Mouse (Mus musculus): ENCODE results near the gene Nhp2. TPM values are rescaled to one million over a fixed set of nuclear protein-coding genes. Genes with fewer than 3 reads are reported as not detected.
"Not testable (repeated sequence)": the region's sequence is repeated elsewhere in the genome, so short reads cannot be mapped to it uniquely, and the experiment has no call there.

Gene Nhp2
- polyA plus RNA-seq, 1 experiment from 2014 or later = 126 TPM

GRCm38 (mm10) chr11:51625187-51625820 lies 5.8 kb downstream of the Nhp2 start:
- no peak overlapping the region for H3K27ac ChIP-seq
- H3K27me3 ChIP-seq = no peaks in the 10 kb centered on the region
- H3K4me2 ChIP-seq = no peak overlapping the region
- H3K4me3 ChIP-seq = no peak overlapping the region
- peaks cover 60% of the 10 kb centered on the region for H3K36me3 ChIP-seq
- H3K9ac ChIP-seq = no peak overlapping the region
- H3K9me3 ChIP-seq = no peaks in the 10 kb centered on the region
- peaks cover 10% of the 10 kb centered on the region for H3K4me1 ChIP-seq
- ATAC-seq (ENCODE audit: borderline replicate concordance, extremely low read depth, low FRiP score, low TSS enrichment) = no peak
- 77% methylated on average over 5 of the region's 5 CpGs for WGBS

- Histone ChIP-seq H3K9me3 (no peaks in the 10 kb centered on the region), H3K9ac (no peak overlapping the region), H3K27me3 (no peaks in the 10 kb centered on the region), H3K4me3 (no peak overlapping the region), H3K4me1 (peaks cover 2% of the 10 kb centered on the region; the same call in 1 of the 2 replicates), H3K4me2 (no peak overlapping the region), H3K27ac (no peak overlapping the region), H3K36me3 (peaks cover 54% of the 10 kb centered on the region)
- WGBS = 91% methylated on average over 9 of the region's 9 CpGs
- ATAC-seq (ENCODE audit: borderline replicate concordance, extremely low read depth, low FRiP score, low TSS enrichment) = no peak
Observed at GRCm38 (mm10) chr11:51627425-51627824, 7.9 kb downstream of the Nhp2 start.

GRCm38 (mm10) chr11:51627907-51628306 lies 8.4 kb downstream of the Nhp2 start:
- no peak for ATAC-seq (ENCODE audit: borderline replicate concordance, extremely low read depth, low FRiP score, low TSS enrichment)
- no peaks in the 10 kb centered on the region for H3K9me3 ChIP-seq
- H3K27ac ChIP-seq = no peak overlapping the region
- H3K36me3 ChIP-seq = peaks cover 49% of the 10 kb centered on the region
- H3K4me1 ChIP-seq = peaks cover 5% of the 10 kb centered on the region; the same call in 1 of the 2 replicates
- H3K4me3 ChIP-seq = no peak overlapping the region
- H3K4me2 ChIP-seq = no peak overlapping the region
- no peaks in the 10 kb centered on the region for H3K27me3 ChIP-seq
- no peak overlapping the region for H3K9ac ChIP-seq
- 81% methylated on average over 8 of the region's 8 CpGs for WGBS

GRCm38 (mm10) chr11:51629651-51630314 lies 10.2 kb downstream of the Nhp2 start:
- WGBS = 80% methylated on average over 15 of the region's 15 CpGs
- Histone ChIP-seq H3K36me3 (peaks cover 31% of the 10 kb centered on the region), H3K4me1 (peaks cover 6% of the 10 kb centered on the region; the same call in 1 of the 2 replicates), H3K27me3 (no peaks in the 10 kb centered on the region), H3K9ac (no peak overlapping the region), H3K27ac (no peak overlapping the region), H3K4me2 (no peak overlapping the region), H3K9me3 (no peaks in the 10 kb centered on the region), H3K4me3 (no peak overlapping the region)
- no peak for ATAC-seq (ENCODE audit: borderline replicate concordance, extremely low read depth, low FRiP score, low TSS enrichment)

GRCm38 (mm10) chr11:51632130-51632753 lies 12.7 kb downstream of the Nhp2 start:
- Histone ChIP-seq H3K4me2 (no peak overlapping the region), H3K4me1 (peaks cover 22% of the 10 kb centered on the region), H3K9me3 (no peaks in the 10 kb centered on the region), H3K27me3 (no peaks in the 10 kb centered on the region), H3K36me3 (peaks cover 10% of the 10 kb centered on the region), H3K27ac (no peak overlapping the region), H3K4me3 (no peak overlapping the region), H3K9ac (no peak overlapping the region)
- ATAC-seq (ENCODE audit: borderline replicate concordance, extremely low read depth, low FRiP score, low TSS enrichment) = no peak
- 73% methylated on average over 6 of the region's 6 CpGs for WGBS

- H3K27ac ChIP-seq; H3K4me2 ChIP-seq; H3K9me3 ChIP-seq; H3K27me3 ChIP-seq; H3K36me3 ChIP-seq; ATAC-seq (ENCODE audit: borderline replicate concordance, extremely low read depth, low FRiP score, low TSS enrichment); H3K9ac ChIP-seq; H3K4me3 ChIP-seq: not testable (repeated sequence)
- H3K4me1 ChIP-seq = peaks cover 28% of the 10 kb centered on the region
- WGBS = 88% methylated on average over 7 of the region's 7 CpGs
Observed at GRCm38 (mm10) chr11:51633200-51633599, 13.7 kb downstream of the Nhp2 start.

- H3K4me1 ChIP-seq = peaks cover 28% of the 10 kb centered on the region
- WGBS = 86% methylated on average over 3 of the region's 3 CpGs
- ATAC-seq (ENCODE audit: borderline replicate concordance, extremely low read depth, low FRiP score, low TSS enrichment) = no peak
- H3K4me3 ChIP-seq = no peak overlapping the region
- H3K36me3 ChIP-seq = no peaks in the 10 kb centered on the region
- H3K9me3 ChIP-seq = no peaks in the 10 kb centered on the region
- no peaks in the 10 kb centered on the region for H3K27me3 ChIP-seq
- H3K9ac ChIP-seq = no peak overlapping the region
- no peak overlapping the region for H3K4me2 ChIP-seq
- no peak overlapping the region for H3K27ac ChIP-seq
Observed at GRCm38 (mm10) chr11:51633721-51634120, 14.2 kb downstream of the Nhp2 start.

GRCm38 (mm10) chr11:51635127-51635524 lies 15.6 kb downstream of the Nhp2 start:
- no peaks in the 10 kb centered on the region for H3K9me3 ChIP-seq
- peak overlapping the region; percentile 73 for H3K4me3 ChIP-seq
- no peaks in the 10 kb centered on the region for H3K36me3 ChIP-seq
- peak overlapping the region; percentile 88 for H3K27ac ChIP-seq
- no peak for ATAC-seq (ENCODE audit: borderline replicate concordance, extremely low read depth, low FRiP score, low TSS enrichment)
- peaks cover 28% of the 10 kb centered on the region for H3K4me1 ChIP-seq
- H3K9ac ChIP-seq = peak overlapping the region; percentile 73
- no peaks in the 10 kb centered on the region for H3K27me3 ChIP-seq
- peak overlapping the region; percentile 89 for H3K4me2 ChIP-seq
- 10% methylated on average over 6 of the region's 6 CpGs for WGBS

GRCm38 (mm10) chr11:51635525-51636322 lies 16.2 kb downstream of the Nhp2 start, which contains the start of gene Rmnd5b:
Gene Rmnd5b, minus strand, starts transcription at chr11:51635896.
- H3K9me3 ChIP-seq = no peaks in the 10 kb centered on the region
- H3K9ac ChIP-seq = peak within 1 kb of the TSS; percentile 73
- peak within 1 kb of the TSS; percentile 88 for H3K27ac ChIP-seq
- H3K36me3 ChIP-seq = no peaks in the 10 kb centered on the region
- H3K4me2 ChIP-seq = peak within 1 kb of the TSS; percentile 89
- ATAC-seq (ENCODE audit: borderline replicate concordance, extremely low read depth, low FRiP score, low TSS enrichment) = peak; percentile 73
- H3K4me1 ChIP-seq = peaks cover 32% of the 10 kb centered on the region
- H3K4me3 ChIP-seq = peak within 1 kb of the TSS; percentile 73
- under 1% methylated on average over 61 of the region's 61 CpGs for WGBS
- no peaks in the 10 kb centered on the region for H3K27me3 ChIP-seq

GRCm38 (mm10) chr11:51636323-51636684 lies 16.8 kb downstream of the Nhp2 start:
- Histone ChIP-seq H3K27ac (peak overlapping the region; percentile 88), H3K4me3 (peak overlapping the region; percentile 73), H3K36me3 (no peaks in the 10 kb centered on the region), H3K27me3 (no peaks in the 10 kb centered on the region), H3K4me1 (peaks cover 36% of the 10 kb centered on the region), H3K9me3 (no peaks in the 10 kb centered on the region), H3K9ac (peak overlapping the region; percentile 73), H3K4me2 (peak overlapping the region; percentile 89)
- 5% methylated on average over 6 of the region's 6 CpGs for WGBS
- ATAC-seq (ENCODE audit: borderline replicate concordance, extremely low read depth, low FRiP score, low TSS enrichment) = no peak

GRCm38 (mm10) chr11:51637971-51638414 lies 18.5 kb downstream of the Nhp2 start:
- H3K4me3 ChIP-seq = peak overlapping the region; percentile 8; the same call in 1 of the 2 replicates

More at GRCm38 (mm10) chr11:51637971-51638414, 18.5 kb downstream of the Nhp2 start:
- peaks cover 1% of the 10 kb centered on the region; the same call in 1 of the 2 replicates for H3K36me3 ChIP-seq
- ATAC-seq (ENCODE audit: borderline replicate concordance, extremely low read depth, low FRiP score, low TSS enrichment) = 0 out of 2 replicates have a peak, but pooled peaks have one; percentile 7
- H3K4me2 ChIP-seq = peak overlapping the region; percentile 46
- no peaks in the 10 kb centered on the region for H3K9me3 ChIP-seq
- H3K9ac ChIP-seq = no peak overlapping the region
- H3K4me1 ChIP-seq = peaks cover 32% of the 10 kb centered on the region
- H3K27ac ChIP-seq = peak overlapping the region; percentile 63
- H3K27me3 ChIP-seq = no peaks in the 10 kb centered on the region
- WGBS = 4% methylated on average over 17 of the region's 17 CpGs
